In genomic region chr13:83607883-83608581, GRCm38 (mm10) we compare ENCODE assay signal across 8 mouse cellular contexts.
DNase-seq lines count a peak whose midpoint lies in the region; ATAC-seq and TF ChIP-seq lines count a peak whose summit lies in the region.

No protein-coding gene starts in this region.

- H3K27me3 ChIP-seq in kidney, adult 2 months (replicated peaks; ENCODE audit: control insufficient read depth, insufficient read depth, low read length): no peaks in the 10 kb centered on the region
- no peaks in the 10 kb centered on the region for H3K27me3 ChIP-seq in CH12.LX (replicated peaks)
- H3K27me3 ChIP-seq in forebrain, postnatal 0 days (ENCODE audit: insufficient read depth, low read length): no peaks in the 10 kb centered on the region
- H3K27me3 ChIP-seq in midbrain, embryonic 16.5 days (ENCODE audit: control insufficient read depth, insufficient read depth, low read depth, low read length): no peaks in the 10 kb centered on the region

- WGBS in kidney, adult 2 months: 28% methylated on average over 4 of the region's 4 CpGs
- WGBS in forebrain, postnatal 0 days: 15% methylated on average over 4 of the region's 4 CpGs
- 36% methylated on average over 4 of the region's 4 CpGs for WGBS in midbrain, embryonic 16.5 days

- H3K36me3 ChIP-seq in kidney, adult 2 months (ENCODE audit: control insufficient read depth, insufficient read depth, low read length): no peaks in the 10 kb centered on the region
- peaks cover 2 to 16% of the 10 kb centered on the region in 2 experiments for H3K36me3 ChIP-seq in CH12.LX (replicated peaks in 1 of 2; ENCODE audit: control insufficient read depth in 1 of 2, insufficient read depth in 1 of 2, low read length in 1 of 2)
- no peaks in the 10 kb centered on the region for H3K36me3 ChIP-seq in forebrain, postnatal 0 days (ENCODE audit: insufficient read depth)
- no peaks in the 10 kb centered on the region for H3K36me3 ChIP-seq in midbrain, embryonic 16.5 days (ENCODE audit: control insufficient read depth, insufficient read depth, low read length)

- H3K4me3 ChIP-seq in kidney, adult 2 months (ENCODE audit: insufficient read depth, low read depth, low read length): no peak overlapping the region
- no peak overlapping the region for H3K4me3 ChIP-seq in CH12.LX (replicated peaks in 1 of 3; ENCODE audit: low read depth in 2 of 3, low read length in 2 of 3, poor library complexity in 1 of 3)
- H3K4me3 ChIP-seq in forebrain, postnatal 0 days (ENCODE audit: low read depth, low read length): no peak overlapping the region
- H3K4me3 ChIP-seq in midbrain, embryonic 16.5 days (ENCODE audit: low read depth, low read length): no peak overlapping the region

- no peak for TF ChIP-seq CTCF in kidney, adult 2 months (conservative IDR thresholded peaks at IDR 0.05; ENCODE audit: insufficient read depth, insufficient read length, low read depth, low read length)
- TF ChIP-seq CTCF in CH12.LX (conservative IDR thresholded peaks at IDR 0.05 in 1 of 2, IDR thresholded peaks at IDR 0.05 in 1 of 2; ENCODE audit: low read depth in 2 of 2, low read length in 2 of 2): no peak
- no peak for TF ChIP-seq CTCF in forebrain, postnatal 0 days (IDR thresholded peaks at IDR 0.05; ENCODE audit: low read depth)

- dilution Hi-C loops in CH12.LX (cut with MboI; ENCODE audit: extremely low pct_ligation_motif_present, extremely low pct_unique_long_range_greater_than_20kb, low sequenced_read_pairs): no loop called here

- TF ChIP-seq EP300 in CH12.LX (IDR thresholded peaks at IDR 0.05; ENCODE audit: low read length): no peak

- peaks cover 41% of the 10 kb centered on the region for H3K79me2 ChIP-seq in CH12.LX (replicated peaks; ENCODE audit: control insufficient read depth, extremely low read depth, insufficient read depth, poor library complexity, severe bottlenecking)

- H3K9ac ChIP-seq in CH12.LX (ENCODE audit: insufficient read depth, low read depth): peak overlapping the region; percentile 88
- H3K9ac ChIP-seq in forebrain, postnatal 0 days: no peak overlapping the region
- H3K9ac ChIP-seq in midbrain, embryonic 16.5 days (ENCODE audit: low read depth, low read length): no peak overlapping the region

- TF ChIP-seq RAD21 in CH12.LX (IDR thresholded peaks at IDR 0.05; ENCODE audit: low read depth, low read length): no peak

- DNase-seq in kidney, adult 2 months: peak; percentile 20
- DNase-seq in kidney, postnatal 36 days: no peak
- DNase-seq in CH12.LX (ENCODE audit: extremely low read depth) (peak; percentile 31), MN1 (ENCODE audit: low spot score) (no peak)
- DNase-seq in forebrain, postnatal 0 days: peak; percentile 63
- DNase-seq in layer of hippocampus, adult 11-12 months (ENCODE audit: low spot score): no peak
- DNase-seq in urinary bladder, postnatal 10 days (ENCODE audit: low spot score): no peak

- no peak overlapping the region for H3K27ac ChIP-seq in kidney, adult 2 months (ENCODE audit: insufficient read depth, low read depth, low read length)
- H3K27ac ChIP-seq in CH12.LX (ENCODE audit: insufficient read depth, low read depth): peak overlapping the region; percentile 100
- no peak overlapping the region for H3K27ac ChIP-seq in forebrain, postnatal 0 days (ENCODE audit: low read depth, low read length)
- no peak overlapping the region for H3K27ac ChIP-seq in midbrain, embryonic 16.5 days (ENCODE audit: low read length)

- no peak for ATAC-seq in forebrain, postnatal 0 days
- ATAC-seq in midbrain, embryonic 16.5 days: peak; percentile 43; the same call in 1 of the 2 replicates

- H3K9me3 ChIP-seq in CH12.LX (replicated peaks; ENCODE audit: low read length): no peaks in the 10 kb centered on the region
- H3K9me3 ChIP-seq in forebrain, postnatal 0 days (ENCODE audit: low read length): no peaks in the 10 kb centered on the region
- H3K9me3 ChIP-seq in midbrain, embryonic 16.5 days (replicated peaks; ENCODE audit: control insufficient read depth, low read length, poor library complexity, severe bottlenecking): no peaks in the 10 kb centered on the region

- H3K4me2 ChIP-seq in CH12.LX (ENCODE audit: insufficient read depth, low read depth, poor library complexity, severe bottlenecking): peak overlapping the region; percentile 66
- H3K4me2 ChIP-seq in forebrain, postnatal 0 days (ENCODE audit: low read depth): no peak overlapping the region
- no peak overlapping the region for H3K4me2 ChIP-seq in midbrain, embryonic 16.5 days (ENCODE audit: low read length)

- TF ChIP-seq POLR2A in kidney, adult 2 months (IDR thresholded peaks at IDR 0.05; ENCODE audit: low read depth, low read length): no peak
- peak; percentile 17; the same call in 1 of the 2 replicates for TF ChIP-seq POLR2A in CH12.LX (IDR thresholded peaks at IDR 0.05; ENCODE audit: low read depth, low read length)

- in situ Hi-C loops in CH12.LX (cut with MboI; ENCODE audit: low pct_ligation_motif_present, low pct_unique_long_range_greater_than_20kb, low sequenced_read_pairs): loop anchor here (5.0 kb wide), 1 partner anchor 44 kb away; no protein-coding TSS in a partner anchor

- peaks cover 5% of the 10 kb centered on the region; the same call in 1 of the 2 replicates for H3K4me1 ChIP-seq in kidney, adult 2 months (ENCODE audit: control insufficient read depth, insufficient read depth, low read length)
- H3K4me1 ChIP-seq in CH12.LX (ENCODE audit: control insufficient read depth in 1 of 2, insufficient read depth in 2 of 2): peaks cover 13 to 67% of the 10 kb centered on the region in 2 experiments
- H3K4me1 ChIP-seq in forebrain, postnatal 0 days (ENCODE audit: insufficient read depth): peaks cover 13% of the 10 kb centered on the region
- H3K4me1 ChIP-seq in midbrain, embryonic 16.5 days (ENCODE audit: control insufficient read depth, insufficient read depth, low read length): peaks cover 15% of the 10 kb centered on the region

TF ChIP-seq in CH12.LX, 34 proteins besides CTCF, POLR2A, EP300 and RAD21:
- no peak for TF ChIP-seq RCOR1 (conservative IDR thresholded peaks at IDR 0.05; ENCODE audit: low read depth, low read length)
- no peak for TF ChIP-seq POLR2AphosphoS2 (IDR thresholded peaks at IDR 0.05; ENCODE audit: low read depth, low read length)
- TF ChIP-seq ZKSCAN1 (IDR thresholded peaks at IDR 0.05; ENCODE audit: borderline replicate concordance, low read depth, low read length): no peak
- peak; percentile 94 for TF ChIP-seq CHD1 (IDR thresholded peaks at IDR 0.05; ENCODE audit: low read depth, low read length)
- TF ChIP-seq ZMIZ1 (IDR thresholded peaks at IDR 0.05; ENCODE audit: low read depth, low read length): no peak
- TF ChIP-seq JUN (IDR thresholded peaks at IDR 0.05; ENCODE audit: insufficient read depth, low read depth, low read length): no peak
TF ChIP-seq in CH12.LX: peak in this region for 1.

Comparison
In these comparisons a context has a peak if more than half of its experiments do, and no peak if none do; other contexts are left out.
1. DNase-seq: peak in kidney, adult 2 months (single experiment), CH12.LX (single experiment) and forebrain, postnatal 0 days (single experiment); none in kidney, postnatal 36 days (0 of 2), layer of hippocampus, adult 11-12 months (single experiment), urinary bladder, postnatal 10 days (single experiment) and MN1 (single experiment).